Mouse (Mus musculus) WW6 (cell line): ENCODE data around the gene Atf6b.

Source experiments
- DNase-seq: peaks from one replicate; pipeline ENCODE4 v3.0.0-alpha.2; 2013; ENCODE audit warnings: low read depth, low spot score

Gene Atf6b

GRCm38 (mm10) chr17:34648141-34648890 lies 1.4 kb downstream of the Atf6b start:
- no peak for DNase-seq

GRCm38 (mm10) chr17:34649106-34649864 lies 2.3 kb downstream of the Atf6b start:
- DNase-seq, result no peak

GRCm38 (mm10) chr17:34650781-34651180 lies 3.8 kb downstream of the Atf6b start:
- DNase-seq, result no peak

GRCm38 (mm10) chr17:34651507-34652221 lies 4.7 kb downstream of the Atf6b start:
- DNase-seq, result no peak

GRCm38 (mm10) chr17:34652546-34652945 lies 5.6 kb downstream of the Atf6b start:
- no peak for DNase-seq

GRCm38 (mm10) chr17:34652985-34653384 lies 6.0 kb downstream of the Atf6b start:
- no peak for DNase-seq

- DNase-seq, result no peak
Measured at GRCm38 (mm10) chr17:34653746-34654285, 6.9 kb downstream of the Atf6b start.

- no peak for DNase-seq
Measured at GRCm38 (mm10) chr17:34654392-34654791, 7.4 kb downstream of the Atf6b start.

GRCm38 (mm10) chr17:34655160-34655559 lies 8.2 kb downstream of the Atf6b start:
- no peak for DNase-seq

GRCm38 (mm10) chr17:34655581-34655991 lies 8.6 kb downstream of the Atf6b start:
- no peak for DNase-seq

- DNase-seq, result no peak
Measured at GRCm38 (mm10) chr17:34656666-34657065, 9.7 kb downstream of the Atf6b start.

- DNase-seq, result no peak
Measured at GRCm38 (mm10) chr17:34657271-34657670, 10.3 kb downstream of the Atf6b start.

- no peak for DNase-seq
Measured at GRCm38 (mm10) chr17:34658145-34658544, 11.2 kb downstream of the Atf6b start.

- DNase-seq, result no peak
Measured at GRCm38 (mm10) chr17:34658591-34658990, 11.6 kb downstream of the Atf6b start.

GRCm38 (mm10) chr17:34659181-34659896 lies 12.4 kb downstream of the Atf6b start:
- no peak for DNase-seq

GRCm38 (mm10) chr17:34659897-34660214 lies 12.9 kb downstream of the Atf6b start:
- no peak for DNase-seq

- DNase-seq, result no peak
Measured at GRCm38 (mm10) chr17:34660259-34660820, 13.4 kb downstream of the Atf6b start.

GRCm38 (mm10) chr17:34661121-34661591 lies 14.2 kb downstream of the Atf6b start:
- no peak for DNase-seq

GRCm38 (mm10) chr17:34662468-34662867 lies 15.5 kb downstream of the Atf6b start:
- DNase-seq, result no peak

- no peak for DNase-seq
Measured at GRCm38 (mm10) chr17:34662978-34663377, 16.0 kb downstream of the Atf6b start.

- no peak for DNase-seq
Measured at GRCm38 (mm10) chr17:34663558-34663957, 16.6 kb downstream of the Atf6b start.
